Mouse (Mus musculus) midbrain, embryonic 10.5 days (tissue): ENCODE measurements around the gene Msx2. TPM values are rescaled to one million over a fixed set of nuclear protein-coding genes. Genes with fewer than 3 reads are reported as not detected.
A peak's percentile ranks its signal among the peaks of the same experiment; 100 is the strongest.

Source experiments
- DNase-seq: peaks from one replicate; pipeline ENCODE4 v3.0.0-alpha.2; 2017; ENCODE audit warnings: low spot score
- H3K27ac ChIP-seq: fragments of 300-500 bp; sonication (generic); replicated peaks from 2 replicates; pipeline ENCODE4 v1.5.1; 2016; ENCODE audit warnings: mild to moderate bottlenecking
- H3K27me3 ChIP-seq: fragments of 300-500 bp; sonication (generic); 2 replicates; pipeline ENCODE4 v1.6.1; 2016; ENCODE audit warnings: low read depth, mild to moderate bottlenecking; ENCODE audit not compliant: poor library complexity, severe bottlenecking
- H3K36me3 ChIP-seq: fragments of 300-500 bp; sonication (generic); 2 replicates; pipeline ENCODE4 v1.6.1; 2016; ENCODE audit warnings: mild to moderate bottlenecking, moderate library complexity
- H3K4me1 ChIP-seq: fragments of 300-500 bp; sonication (generic); 2 replicates; pipeline ENCODE4 v1.6.1; 2016
- H3K4me3 ChIP-seq: fragments of 300-500 bp; sonication (generic); 2 replicates; pipeline ENCODE4 v1.5.1; 2016; ENCODE audit warnings: mild to moderate bottlenecking, moderate library complexity
- H3K9me3 ChIP-seq: fragments of 300-500 bp; sonication (generic); replicated peaks from 2 replicates; pipeline ENCODE4 v1.6.1; 2016; ENCODE audit warnings: mild to moderate bottlenecking
- WGBS: fragments of 180-500 bp; shearing (Covaris S2); methylation state at CpG from one replicate; pipeline ENCODE4 v1.1.7; 2016; 5-methylcytosine and 5-hydroxymethylcytosine counted together
- polyA plus RNA-seq: library from polyadenylated mRNA; unstranded; fragments of >200 nt; fragmentation: Nextera tagmentation; extraction: Ambion mirVana; gene quantifications from 2 replicates; pipeline ENCODE4 v1.2.1, GENCODE M21; 2016

Msx2 gene
- polyA plus RNA-seq, 1 experiment from 2014 or later: 18.3 TPM

DNA sequence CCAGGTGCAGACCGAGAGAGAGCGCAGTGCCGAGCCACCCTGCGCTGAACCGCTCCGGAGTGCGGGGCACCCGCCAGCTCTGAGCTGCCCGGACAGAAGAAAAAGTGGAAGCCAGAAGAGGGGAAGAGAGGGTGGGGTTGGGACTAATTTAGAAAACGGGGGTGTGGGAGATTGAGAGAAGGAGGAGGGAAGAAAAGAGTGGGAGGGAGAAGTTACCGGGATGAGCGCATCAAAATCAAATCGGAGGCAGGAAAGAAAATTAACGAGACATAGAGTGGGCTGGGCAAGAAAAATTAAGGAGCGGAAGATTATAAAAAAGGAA lies 10.3 kb downstream of the Msx2 start:
- Histone ChIP-seq H3K4me1 (peaks cover 58% of the 10 kb centered on the region), H3K27ac (peak overlapping the region; percentile 76)

DNA sequence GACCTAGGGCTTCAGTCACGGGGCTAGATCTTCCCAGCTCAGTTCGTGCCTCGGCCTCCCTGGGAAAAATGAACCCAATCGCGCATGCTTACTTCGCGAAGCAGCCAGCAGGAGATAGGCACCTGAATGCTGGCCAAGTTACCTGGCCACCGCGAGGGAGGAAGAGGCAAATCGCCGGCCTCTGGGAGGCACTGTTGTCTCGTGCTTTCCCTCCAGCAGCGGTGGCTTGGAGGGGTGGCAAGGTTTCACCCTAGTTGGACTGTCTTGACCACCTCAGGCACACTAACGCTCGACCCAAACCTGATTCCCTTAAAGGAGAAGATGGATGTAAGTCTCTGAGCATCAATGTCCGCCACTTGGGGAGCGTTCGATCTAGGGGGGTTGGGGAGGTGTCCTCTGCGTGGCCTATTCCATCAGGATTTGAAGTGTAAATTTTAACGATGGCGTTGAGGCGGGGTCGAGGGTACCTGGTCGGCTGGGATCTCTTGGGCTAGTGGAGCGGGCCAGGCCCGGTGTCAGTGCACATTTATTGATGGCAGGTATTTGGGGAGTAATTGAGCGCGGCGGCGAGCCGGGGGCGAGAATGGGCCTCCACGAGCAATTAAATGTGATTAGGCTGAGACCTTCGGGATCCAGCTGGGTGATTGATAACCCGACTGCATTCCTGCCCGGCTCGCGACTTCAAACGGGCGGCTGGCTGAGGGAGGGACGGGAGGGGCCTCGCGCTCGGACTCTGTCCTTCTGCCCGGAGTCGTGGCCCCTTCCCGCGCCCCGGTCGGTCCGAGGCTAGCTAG lies 10.8 kb downstream of the Msx2 start:
- Histone ChIP-seq H3K4me3 (peak overlapping the region; percentile 51), H3K27me3 (peaks cover 100% of the 10 kb centered on the region), H3K9me3 (no peaks in the 10 kb centered on the region), H3K27ac (peak overlapping the region; percentile 76), H3K36me3 (no peaks in the 10 kb centered on the region), H3K4me1 (peaks cover 58% of the 10 kb centered on the region)
- peak; percentile 70 for DNase-seq
- WGBS: under 1% methylated on average over 51 of the region's 51 CpGs

More for the DNA sequence above, 10.3 kb downstream of the Msx2 start:
- under 1% methylated on average over 15 of the region's 15 CpGs for WGBS
- no peaks in the 10 kb centered on the region for H3K36me3 ChIP-seq
- H3K4me3 ChIP-seq: peak overlapping the region; percentile 51
- H3K9me3 ChIP-seq: no peaks in the 10 kb centered on the region
- no peak for DNase-seq
- H3K27me3 ChIP-seq: peaks cover 100% of the 10 kb centered on the region

DNA sequence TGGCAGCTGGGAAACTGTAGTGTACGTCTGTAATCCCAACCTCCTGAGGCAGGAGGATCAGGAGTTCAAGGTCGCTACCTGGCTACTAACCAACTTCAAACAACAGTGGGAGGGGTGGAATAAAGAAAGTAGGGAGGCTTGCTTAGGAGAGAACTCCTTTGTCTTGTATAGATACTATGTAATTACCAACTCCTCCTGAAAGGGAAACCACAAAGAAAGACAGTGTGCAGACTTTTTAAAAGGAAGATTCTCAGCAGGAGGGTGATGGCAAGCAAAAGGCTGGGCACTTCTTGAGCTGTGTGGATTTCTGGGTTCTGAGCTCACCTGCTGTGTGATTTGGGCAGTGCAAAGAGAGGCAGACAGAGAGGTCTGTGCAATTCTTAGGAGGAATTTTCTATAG lies 11.5 kb downstream of the Msx2 start:
- H3K27me3 ChIP-seq: peaks cover 100% of the 10 kb centered on the region
- no peaks in the 10 kb centered on the region for H3K9me3 ChIP-seq
- H3K4me3 ChIP-seq: no peak overlapping the region
- WGBS: 15% methylated on average over 2 of the region's 2 CpGs
- no peaks in the 10 kb centered on the region for H3K36me3 ChIP-seq
- no peak overlapping the region for H3K27ac ChIP-seq
- H3K4me1 ChIP-seq: peaks cover 57% of the 10 kb centered on the region
- DNase-seq: no peak

DNA sequence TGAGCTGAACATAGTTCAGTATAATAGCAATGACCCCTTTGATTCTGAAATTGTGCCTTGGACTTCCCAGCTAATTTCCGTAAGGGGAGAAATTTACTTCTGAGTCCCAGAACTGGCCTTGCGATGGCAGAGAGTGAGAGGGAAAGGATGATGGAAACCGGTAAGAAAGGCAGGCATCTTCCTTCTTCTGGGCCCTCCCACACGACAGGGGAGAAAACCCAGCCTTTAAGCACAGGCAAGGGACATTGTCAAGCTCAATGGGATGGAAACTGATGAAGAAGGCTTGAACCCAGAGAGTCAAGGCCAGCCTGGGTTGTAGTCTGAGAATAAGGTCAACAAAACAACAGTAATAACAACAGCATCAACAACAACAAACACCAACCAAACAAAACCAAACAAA lies 14.1 kb downstream of the Msx2 start:
- Histone ChIP-seq H3K36me3 (no peaks in the 10 kb centered on the region), H3K4me3 (no peak overlapping the region), H3K9me3 (no peaks in the 10 kb centered on the region), H3K27me3 (peaks cover 96% of the 10 kb centered on the region), H3K4me1 (peaks cover 57% of the 10 kb centered on the region), H3K27ac (no peak overlapping the region)
- WGBS: 66% methylated on average over 4 of the region's 4 CpGs
- no peak for DNase-seq

DNA sequence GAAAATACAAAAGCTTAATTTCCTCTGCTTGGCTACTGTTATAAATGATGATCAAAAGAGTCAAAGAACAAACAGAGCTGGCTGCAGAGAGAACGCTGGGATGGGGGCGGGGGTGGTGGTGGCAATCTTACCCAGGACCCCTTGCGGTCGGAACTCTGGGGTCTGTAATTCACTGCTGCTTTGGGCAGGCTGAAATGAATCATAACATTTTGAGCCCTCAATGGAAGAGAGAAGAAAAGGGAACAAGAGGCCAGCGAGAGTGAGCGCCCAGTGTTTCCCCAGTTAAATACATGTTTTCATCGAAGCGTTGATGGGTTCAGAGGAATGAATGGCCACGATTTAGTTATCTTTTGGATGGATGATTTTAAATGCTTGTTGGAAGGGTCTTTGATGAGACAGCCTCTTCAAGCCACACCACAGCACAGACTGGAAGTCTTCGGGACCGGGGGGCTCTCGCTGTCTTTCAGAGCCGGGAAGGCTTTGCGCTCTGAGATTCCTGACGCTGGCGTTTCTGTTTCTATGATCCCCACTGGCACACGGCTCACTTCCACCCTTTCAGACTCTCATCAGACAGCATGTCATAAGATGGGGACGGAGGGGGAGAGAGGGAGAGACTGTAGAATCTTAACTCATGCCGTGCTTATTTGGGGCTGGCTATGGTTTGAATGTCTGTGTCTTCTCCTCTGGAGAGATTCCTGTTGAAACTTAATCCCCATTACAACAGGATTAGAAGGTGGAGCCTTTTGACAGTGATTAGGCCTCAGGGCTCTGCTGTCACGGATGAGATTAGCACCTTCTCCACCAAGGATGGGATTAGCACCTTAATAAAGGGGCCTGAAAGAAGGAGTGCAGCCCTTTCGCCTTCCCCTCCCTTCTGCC lies 17.8 kb downstream of the Msx2 start:
- Histone ChIP-seq H3K36me3 (no peaks in the 10 kb centered on the region), H3K27me3 (peaks cover 96% of the 10 kb centered on the region), H3K4me3 (peak overlapping the region; percentile 48), H3K9me3 (no peaks in the 10 kb centered on the region), H3K4me1 (peaks cover 35% of the 10 kb centered on the region), H3K27ac (peak overlapping the region; percentile 73)
- DNase-seq: peak; percentile 68
- WGBS: 3% methylated on average over 21 of the region's 21 CpGs

DNA sequence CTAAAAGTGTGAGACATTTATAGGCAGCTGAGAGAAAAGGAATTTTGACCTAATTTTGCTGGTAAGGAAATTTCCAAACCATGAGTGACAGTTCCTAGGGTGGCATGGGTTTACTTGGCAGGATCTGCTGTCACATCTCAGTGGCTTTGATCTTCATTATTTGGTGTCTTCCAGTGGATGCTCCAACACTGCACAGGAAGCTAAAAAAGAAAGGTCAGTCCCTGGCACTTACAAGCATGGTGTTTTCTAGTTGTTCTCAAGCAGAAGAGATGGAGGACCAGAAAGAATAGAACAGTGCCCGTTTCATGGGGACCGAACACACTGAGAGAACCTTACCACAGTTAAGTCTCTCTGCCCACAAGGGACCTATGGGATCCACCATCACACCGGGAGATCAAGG lies 18.9 kb downstream of the Msx2 start:
- H3K27me3 ChIP-seq: peaks cover 96% of the 10 kb centered on the region

DNA sequence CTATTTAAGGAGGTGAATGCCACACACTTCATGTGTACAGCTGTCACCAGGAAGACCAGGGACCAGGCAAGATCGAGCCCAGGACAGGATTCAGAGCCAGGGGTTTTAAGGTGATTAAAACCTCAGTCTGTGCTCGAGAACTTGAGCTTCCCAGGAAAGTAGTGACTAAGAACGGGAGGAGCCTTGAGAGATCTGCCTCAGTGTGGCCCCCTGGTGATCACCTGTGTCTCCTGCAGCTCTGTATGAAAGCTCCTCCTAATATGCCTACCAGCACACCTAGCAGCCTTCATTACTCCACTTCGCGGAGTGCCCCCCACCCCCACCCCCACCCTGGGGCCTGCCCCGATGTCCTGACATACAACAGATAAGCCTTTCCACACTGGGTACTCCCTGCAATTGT lies 25.3 kb downstream of the Msx2 start:
- peaks cover 8% of the 10 kb centered on the region for H3K4me1 ChIP-seq
- H3K9me3 ChIP-seq: no peaks in the 10 kb centered on the region
- no peak overlapping the region for H3K27ac ChIP-seq
- H3K4me3 ChIP-seq: no peak overlapping the region
- peaks cover 83% of the 10 kb centered on the region for H3K27me3 ChIP-seq
- no peak for DNase-seq
- no peaks in the 10 kb centered on the region for H3K36me3 ChIP-seq
- WGBS: 25% methylated on average over 6 of the region's 6 CpGs

More for the DNA sequence above, 18.9 kb downstream of the Msx2 start:
- 0 out of 2 replicates have a peak overlapping the region, but pooled peaks have one; percentile 48 for H3K4me3 ChIP-seq
- DNase-seq: no peak
- 79% methylated on average over 3 of the region's 3 CpGs for WGBS
- H3K36me3 ChIP-seq: no peaks in the 10 kb centered on the region
- H3K27ac ChIP-seq: no peak overlapping the region
- no peaks in the 10 kb centered on the region for H3K9me3 ChIP-seq
- peaks cover 35% of the 10 kb centered on the region for H3K4me1 ChIP-seq

DNA sequence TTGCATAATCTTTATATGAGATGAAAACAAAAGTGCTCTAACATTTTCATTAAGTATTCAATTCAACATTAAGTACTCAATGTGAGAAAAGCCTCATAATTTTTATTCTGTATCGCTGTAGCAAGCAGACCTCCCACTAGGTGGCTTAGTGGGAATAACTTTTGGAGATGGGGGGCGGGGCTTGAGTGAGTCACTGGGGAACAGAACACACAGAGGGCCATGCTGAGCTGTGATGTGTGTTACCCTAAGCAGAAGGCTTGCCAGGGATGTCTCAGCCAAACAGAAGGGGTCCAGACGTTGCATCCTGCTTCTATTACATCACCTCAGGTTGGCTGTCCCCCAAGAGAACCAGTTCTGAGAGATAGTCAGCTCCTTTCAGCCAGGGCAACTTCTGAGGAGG lies 29.3 kb downstream of the Msx2 start:
- Histone ChIP-seq H3K9me3 (no peaks in the 10 kb centered on the region), H3K36me3 (no peaks in the 10 kb centered on the region), H3K4me1 (peaks cover 13% of the 10 kb centered on the region), H3K27ac (no peak overlapping the region), H3K27me3 (peaks cover 57% of the 10 kb centered on the region), H3K4me3 (no peak overlapping the region)
- DNase-seq: peak; percentile 41
- WGBS: 43% methylated on average over 3 of the region's 3 CpGs

DNA sequence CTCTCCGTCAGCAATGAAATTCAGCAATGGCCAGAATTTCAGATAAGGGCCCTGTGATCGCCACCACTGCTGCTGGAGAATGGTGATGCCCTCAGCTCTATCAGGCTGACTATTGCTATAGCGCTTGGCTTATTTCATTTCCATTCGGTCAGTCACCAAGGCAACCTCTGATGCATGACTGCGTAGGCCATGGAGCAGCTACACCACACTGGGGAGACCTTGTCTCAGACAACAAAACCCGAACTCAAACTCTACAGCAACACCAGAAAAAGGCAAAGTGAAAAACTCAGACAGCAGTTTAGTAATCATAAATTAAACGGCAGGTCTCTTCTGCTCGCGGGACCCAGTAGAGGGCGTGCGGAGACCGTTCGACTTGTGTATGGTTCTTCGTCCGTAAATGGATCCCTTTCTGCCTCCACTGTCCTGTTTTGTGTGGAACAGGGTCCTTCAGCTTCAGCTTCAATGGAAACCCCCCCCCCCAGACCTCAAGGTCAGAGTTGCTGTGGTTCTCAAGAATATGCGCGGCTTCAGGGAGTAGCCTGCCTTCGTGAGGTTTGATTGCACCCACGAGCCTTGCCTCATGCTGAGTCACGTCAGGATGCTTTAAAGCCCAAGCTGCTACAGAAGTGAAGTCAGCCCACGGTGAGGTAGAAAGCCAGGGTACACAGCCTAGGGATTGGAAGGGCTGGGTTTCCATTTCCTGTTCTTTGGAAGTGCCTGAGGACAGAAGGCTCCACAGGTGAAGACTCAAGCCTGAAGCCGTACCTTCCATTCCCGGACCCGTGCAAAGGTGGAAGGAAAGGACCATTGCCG lies 30.5 kb downstream of the Msx2 start:
- Histone ChIP-seq H3K4me1 (peaks cover 13% of the 10 kb centered on the region), H3K27ac (0 out of 2 replicates have a peak overlapping the region, but pooled peaks have one; percentile 28), H3K36me3 (no peaks in the 10 kb centered on the region), H3K9me3 (no peaks in the 10 kb centered on the region), H3K4me3 (peak overlapping the region; percentile 41), H3K27me3 (peaks cover 48% of the 10 kb centered on the region)
- 39% methylated on average over 25 of the region's 25 CpGs for WGBS
- peak; percentile 62 for DNase-seq

DNA sequence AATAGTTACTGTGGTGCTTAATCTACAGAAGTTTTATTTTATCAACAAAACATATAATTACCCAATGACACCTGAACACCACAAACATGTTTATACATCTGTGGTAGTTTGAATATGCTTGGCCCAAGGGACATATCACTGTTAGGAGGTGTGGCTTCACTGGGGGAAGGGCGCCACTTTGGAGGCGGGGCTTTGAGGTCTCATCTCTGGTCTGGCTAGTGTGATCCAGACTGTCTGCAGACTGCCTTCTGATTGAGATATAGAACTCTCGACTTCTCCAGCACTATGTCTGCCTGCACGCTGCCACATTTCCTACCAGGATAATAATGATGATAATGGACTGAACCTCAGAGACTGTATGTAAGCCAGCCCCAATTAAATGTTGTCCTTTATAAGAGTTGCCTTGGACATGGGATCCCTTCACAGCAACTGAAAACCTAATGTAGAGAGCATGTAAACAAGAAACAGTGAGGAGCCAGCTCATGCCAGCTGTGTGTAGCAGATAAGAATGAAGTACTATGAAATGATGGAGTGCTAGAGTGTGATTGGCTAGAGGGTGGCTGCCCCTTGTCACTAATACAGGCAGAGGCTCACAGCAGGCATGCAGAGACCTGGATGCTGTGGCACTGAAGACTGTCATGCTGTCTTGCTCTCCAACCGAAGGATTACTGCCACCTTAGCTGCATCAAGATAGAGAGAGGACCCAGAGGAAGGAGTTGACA lies 31.4 kb downstream of the Msx2 start:
- no peak overlapping the region for H3K4me3 ChIP-seq
- DNase-seq: no peak
- no peaks in the 10 kb centered on the region for H3K36me3 ChIP-seq
- peaks cover 13% of the 10 kb centered on the region for H3K4me1 ChIP-seq
- WGBS: 73% methylated on average over 5 of the region's 5 CpGs
- H3K9me3 ChIP-seq: no peaks in the 10 kb centered on the region
- peaks cover 39% of the 10 kb centered on the region for H3K27me3 ChIP-seq
- H3K27ac ChIP-seq: no peak overlapping the region

DNA sequence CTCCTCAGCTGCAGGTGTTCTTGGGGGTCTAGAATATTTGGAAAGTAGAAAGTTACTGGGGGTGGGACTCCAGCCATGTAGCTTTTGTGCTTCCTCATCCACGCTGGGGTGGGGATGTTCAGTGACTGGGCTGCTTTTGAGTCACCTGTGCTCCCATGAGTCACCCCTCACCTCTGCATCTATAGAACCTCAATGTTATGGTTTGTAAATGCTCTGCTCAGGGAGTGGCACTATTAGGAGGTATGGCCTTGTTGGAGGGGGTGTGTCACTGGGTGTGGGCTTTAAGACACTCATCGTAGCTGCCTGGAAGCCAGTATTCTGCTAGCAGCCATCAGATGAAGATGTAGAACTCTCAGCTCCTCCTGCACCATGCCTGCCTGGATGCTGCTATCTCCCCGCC lies 32.9 kb downstream of the Msx2 start:
- DNase-seq: no peak
- no peaks in the 10 kb centered on the region for H3K36me3 ChIP-seq
- WGBS: 87% methylated on average over 3 of the region's 3 CpGs
- H3K4me3 ChIP-seq: no peak overlapping the region
- H3K27ac ChIP-seq: no peak overlapping the region
- H3K27me3 ChIP-seq: peaks cover 27% of the 10 kb centered on the region
- H3K4me1 ChIP-seq: peaks cover 13% of the 10 kb centered on the region
- no peaks in the 10 kb centered on the region for H3K9me3 ChIP-seq

DNA sequence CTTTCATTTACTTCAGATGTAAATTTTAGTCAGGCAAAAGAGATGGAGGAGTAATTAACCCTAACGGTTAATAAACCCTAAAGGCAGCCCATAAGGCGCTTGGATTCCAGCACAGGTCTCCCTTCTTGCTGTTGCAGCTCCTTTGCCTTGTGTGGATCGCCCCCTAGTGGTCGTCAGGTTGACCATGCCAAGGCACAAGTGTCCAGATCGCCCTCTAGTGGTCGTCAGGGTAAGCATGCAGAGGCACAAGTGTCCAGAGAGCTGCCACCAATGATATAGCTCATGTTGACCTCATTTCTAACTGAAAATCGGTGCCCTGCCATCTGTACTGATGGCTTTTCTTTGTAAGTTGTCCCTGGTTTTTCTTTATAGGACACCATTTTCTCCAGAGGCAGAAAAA lies 46.4 kb downstream of the Msx2 start:
- DNase-seq: peak; percentile 87
- Histone ChIP-seq H3K27ac (no peak overlapping the region), H3K4me1 (no peaks in the 10 kb centered on the region), H3K36me3 (no peaks in the 10 kb centered on the region), H3K4me3 (no peak overlapping the region), H3K9me3 (0 out of 2 replicates have a peak, but pooled peaks cover 4% of the 10 kb centered on the region), H3K27me3 (no peaks in the 10 kb centered on the region)
- 24% methylated on average over 7 of the region's 7 CpGs for WGBS
